Mouse (Mus musculus) neural tube, embryonic 15.5 days (tissue): ENCODE measurements around the gene Lalba. TPM values are rescaled to one million over a fixed set of nuclear protein-coding genes. Genes with fewer than 3 reads are reported as not detected.

Experiments used
- microRNA-seq: library from miRNA; unstranded; fragments of <30 nt; microRNA quantifications from one replicate; pipeline ENCODE4, GENCODE M21; 2017
- polyA plus RNA-seq: library from polyadenylated mRNA; unstranded; fragments of >200 nt; fragmentation: Nextera tagmentation; extraction: Ambion mirVana; gene quantifications from 2 replicates; pipeline ENCODE4 v1.2.1, GENCODE M21; 2015

Lalba gene
- polyA plus RNA-seq, 1 experiment from 2014 or later = not detected

Small RNA genes lying within 50 kb of the gene (microRNA-seq; reads per million reads assigned to microRNA genes)
- not detected for gene Mir1291

Other genes starting within 250 kb of the Lalba start
- gene Olfr286, start 248.3 kb downstream of the Lalba start, polyA plus RNA-seq = 0.06 TPM in 1 of 2 replicates, not detected in the other
- gene H1fnt, start 225.4 kb downstream of the Lalba start, polyA plus RNA-seq = not detected in 2 replicates
- gene Zfp641, start 186.6 kb downstream of the Lalba start, polyA plus RNA-seq = 10.3 and 11.6 TPM in 2 replicates
- gene Olfr285, start 165.4 kb downstream of the Lalba start, polyA plus RNA-seq = not detected in 2 replicates
- not detected in 2 replicates for gene Olfr284, start 141.7 kb downstream of the Lalba start, polyA plus RNA-seq
- gene Olfr283, start 101.8 kb downstream of the Lalba start, polyA plus RNA-seq = not detected in 2 replicates
- not detected in 2 replicates for gene Olfr282, start 51.5 kb downstream of the Lalba start, polyA plus RNA-seq
- not detected in 2 replicates for gene Olfr281, start 30.1 kb downstream of the Lalba start, polyA plus RNA-seq
- gene OR5BS1P, start 12.8 kb downstream of the Lalba start, polyA plus RNA-seq = not detected in 2 replicates
- gene Olfr279, start 9.7 kb upstream of the Lalba start, polyA plus RNA-seq = not detected in 2 replicates
- gene Kansl2, start 51.5 kb upstream of the Lalba start, polyA plus RNA-seq = 102 and 104 TPM in 2 replicates
- 58.6 and 62.8 TPM in 2 replicates for gene Ccnt1, start 88.2 kb upstream of the Lalba start, polyA plus RNA-seq
- not detected in 2 replicates for gene 4930415O20Rik, start 88.3 kb upstream of the Lalba start, polyA plus RNA-seq
- gene Adcy6, start 127.4 kb upstream of the Lalba start, polyA plus RNA-seq = 10.4 and 10.8 TPM in 2 replicates
- 108 and 128 TPM in 2 replicates for gene Cacnb3, start 148.1 kb upstream of the Lalba start, polyA plus RNA-seq
- gene Ddx23, start 180.2 kb upstream of the Lalba start, polyA plus RNA-seq = 20.6 and 21.0 TPM in 2 replicates
- gene Rnd1, start 194.7 kb upstream of the Lalba start, polyA plus RNA-seq = 9.4 and 11.3 TPM in 2 replicates
- gene Ccdc65, start 225.5 kb upstream of the Lalba start, polyA plus RNA-seq = 6.4 and 7.5 TPM in 2 replicates
- 11.9 and 12.3 TPM in 2 replicates for gene Fkbp11, start 245.5 kb upstream of the Lalba start, polyA plus RNA-seq